Mouse (Mus musculus) erythroblast, embryonic 14.5 days (primary cell): ENCODE measurements around the gene Atg9b.

ENCODE experiments used
- GATA1 ChIP-seq: IDR thresholded peaks from 2 replicates; pipeline ENCODE4 v1.6.1; 2012; ENCODE audit warnings: low read length, inconsistent platforms, mixed read lengths
- TAL1 ChIP-seq: IDR thresholded peaks from 3 replicates; pipeline ENCODE4 v1.6.1; 2012; ENCODE audit warnings: low read length, inconsistent platforms, mixed read lengths

GRCm38 (mm10) chr5:24369767-24370166 is 22.2 kb downstream of the Atg9b start:
- TF ChIP-seq TAL1: no peak
- TF ChIP-seq GATA1: no peak
